Mouse (Mus musculus): ENCODE data around the gene Scgb2a2. TPM values are rescaled to one million over a fixed set of nuclear protein-coding genes. Genes with fewer than 3 reads are reported as not detected.
"Not testable (repeated sequence)": the region's sequence is repeated elsewhere in the genome, so short reads cannot be mapped to it uniquely, and the experiment has no call there.

The Scgb2a2 gene
- polyA plus RNA-seq (2015; fragmentation: Nextera tagmentation; extraction: Ambion mirVana), result not detected in 2 replicates

DNA sequence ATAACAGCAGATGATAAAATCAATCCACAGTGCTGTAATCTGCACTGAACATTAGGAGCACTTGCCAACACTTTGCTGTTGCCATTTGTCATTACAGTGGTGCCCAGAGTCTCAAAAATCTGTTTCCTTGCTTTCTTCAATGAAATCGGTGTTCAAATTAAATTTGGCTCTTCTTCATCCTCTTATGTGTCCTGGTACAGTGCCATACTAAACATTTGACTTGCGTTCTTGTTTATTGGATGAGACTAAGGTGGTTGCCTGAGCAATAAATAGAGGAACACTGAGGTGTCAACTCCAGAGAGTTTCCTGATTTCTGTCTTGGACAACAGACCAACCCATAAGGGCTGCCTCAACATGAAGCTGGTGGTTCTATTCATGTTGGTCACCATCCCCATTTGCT is at the start of gene Scgb2a2:
Gene Scgb2a2, plus strand, starts transcription at position 301 of the 400 bp plus-strand sequence.
- WGBS, result 71% methylated on average over 2 of the region's 2 CpGs
- Histone ChIP-seq H3K27ac (ENCODE audit: low read length) (no peak within 1 kb of the TSS), H3K27me3 (replicated peaks; ENCODE audit: control insufficient read depth, insufficient read depth, low read length) (no peaks in the 10 kb centered on the region), H3K4me2 (ENCODE audit: low read length) (no peak within 1 kb of the TSS), H3K36me3 (ENCODE audit: control insufficient read depth, insufficient read depth) (no peaks in the 10 kb centered on the region), H3K4me3 (replicated peaks; ENCODE audit: low read length) (no peak within 1 kb of the TSS), H3K4me1 (replicated peaks; ENCODE audit: control insufficient read depth, insufficient read depth, low read length) (no peaks in the 10 kb centered on the region), H3K9me3 (ENCODE audit: control insufficient read depth, low read length) (no peaks in the 10 kb centered on the region), H3K9ac (replicated peaks; ENCODE audit: low read depth, low read length) (no peak within 1 kb of the TSS)
- ATAC-seq, result no peak

DNA sequence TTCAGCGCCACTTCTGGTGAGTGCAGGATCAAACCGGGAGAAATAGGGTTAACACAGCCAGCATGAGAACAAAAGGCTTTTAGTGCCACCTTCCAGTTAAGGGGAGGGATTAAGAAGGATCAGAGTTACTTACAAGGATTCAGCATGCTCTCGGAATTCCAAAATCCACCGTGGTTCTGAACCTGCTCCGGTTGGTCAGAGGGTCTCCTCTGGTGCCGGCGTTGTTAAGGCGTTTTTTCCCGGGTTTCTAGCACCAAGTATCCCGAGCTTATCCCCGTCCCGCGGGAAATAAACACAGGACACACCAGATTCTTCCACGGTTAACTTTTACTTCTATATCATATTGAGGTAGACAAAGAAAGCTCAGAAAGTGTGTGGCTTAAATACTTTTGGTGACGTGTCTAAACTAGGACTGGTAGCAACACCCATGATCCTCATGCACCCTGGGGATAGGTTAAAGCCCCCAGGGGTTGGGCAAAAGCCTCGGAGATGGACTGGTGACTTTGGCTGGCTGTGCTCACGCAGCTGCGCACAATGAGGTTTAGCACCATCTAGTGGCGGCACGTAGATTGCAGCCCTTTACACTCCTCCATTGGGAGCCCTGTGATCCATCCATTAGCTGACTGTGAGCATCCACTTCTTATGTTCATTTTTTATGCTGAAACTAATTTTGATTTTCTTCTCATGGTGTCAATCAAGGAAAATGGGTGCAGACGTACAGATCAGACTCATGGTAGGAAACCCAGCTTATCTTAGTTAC is 10.6 kb upstream of the Scgb2a2 start:
- WGBS, result 12% methylated on average over 18 of the region's 21 CpGs
- H3K4me1 ChIP-seq (replicated peaks; ENCODE audit: control insufficient read depth, insufficient read depth, low read length); H3K9ac ChIP-seq (replicated peaks; ENCODE audit: low read depth, low read length); H3K9me3 ChIP-seq (ENCODE audit: control insufficient read depth, low read length); H3K27ac ChIP-seq (ENCODE audit: low read length); H3K27me3 ChIP-seq (replicated peaks; ENCODE audit: control insufficient read depth, insufficient read depth, low read length); H3K36me3 ChIP-seq (ENCODE audit: control insufficient read depth, insufficient read depth): not testable (repeated sequence)
- ATAC-seq, result peak; percentile 98
- Histone ChIP-seq H3K4me3 (replicated peaks; ENCODE audit: low read length) (peak overlapping the region; percentile 33), H3K4me2 (ENCODE audit: low read length) (peak overlapping the region; percentile 34)

DNA sequence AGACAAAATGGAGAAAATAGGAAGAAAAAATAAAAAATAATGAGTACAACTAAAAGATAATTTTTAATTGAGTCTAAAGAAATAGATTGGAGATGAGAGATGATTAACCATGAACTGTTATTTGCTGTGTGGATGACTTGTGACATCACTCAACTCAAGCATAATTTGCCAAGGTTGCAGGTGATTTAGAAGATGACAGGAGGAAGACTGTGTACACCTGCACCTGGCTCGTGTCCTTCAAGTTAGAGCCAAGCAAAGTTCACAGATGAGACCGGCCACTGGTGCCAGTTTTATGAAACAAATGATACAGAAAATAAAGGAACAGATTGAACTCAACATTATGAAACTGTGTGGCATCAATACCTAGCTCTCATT is 10.0 kb upstream of the Scgb2a2 start:
- H3K4me1 ChIP-seq (replicated peaks; ENCODE audit: control insufficient read depth, insufficient read depth, low read length), result no peaks in the 10 kb centered on the region
- peak; percentile 64 for ATAC-seq
- 64% methylated on average over 2 of the region's 2 CpGs for WGBS
- H3K4me2 ChIP-seq (ENCODE audit: low read length), result no peak overlapping the region
- H3K36me3 ChIP-seq (ENCODE audit: control insufficient read depth, insufficient read depth), result no peaks in the 10 kb centered on the region
- H3K4me3 ChIP-seq (replicated peaks; ENCODE audit: low read length), result no peak overlapping the region
- H3K27ac ChIP-seq (ENCODE audit: low read length), result no peak overlapping the region
- no peak overlapping the region for H3K9ac ChIP-seq (replicated peaks; ENCODE audit: low read depth, low read length)
- no peaks in the 10 kb centered on the region for H3K27me3 ChIP-seq (replicated peaks; ENCODE audit: control insufficient read depth, insufficient read depth, low read length)
- no peaks in the 10 kb centered on the region for H3K9me3 ChIP-seq (ENCODE audit: control insufficient read depth, low read length)

DNA sequence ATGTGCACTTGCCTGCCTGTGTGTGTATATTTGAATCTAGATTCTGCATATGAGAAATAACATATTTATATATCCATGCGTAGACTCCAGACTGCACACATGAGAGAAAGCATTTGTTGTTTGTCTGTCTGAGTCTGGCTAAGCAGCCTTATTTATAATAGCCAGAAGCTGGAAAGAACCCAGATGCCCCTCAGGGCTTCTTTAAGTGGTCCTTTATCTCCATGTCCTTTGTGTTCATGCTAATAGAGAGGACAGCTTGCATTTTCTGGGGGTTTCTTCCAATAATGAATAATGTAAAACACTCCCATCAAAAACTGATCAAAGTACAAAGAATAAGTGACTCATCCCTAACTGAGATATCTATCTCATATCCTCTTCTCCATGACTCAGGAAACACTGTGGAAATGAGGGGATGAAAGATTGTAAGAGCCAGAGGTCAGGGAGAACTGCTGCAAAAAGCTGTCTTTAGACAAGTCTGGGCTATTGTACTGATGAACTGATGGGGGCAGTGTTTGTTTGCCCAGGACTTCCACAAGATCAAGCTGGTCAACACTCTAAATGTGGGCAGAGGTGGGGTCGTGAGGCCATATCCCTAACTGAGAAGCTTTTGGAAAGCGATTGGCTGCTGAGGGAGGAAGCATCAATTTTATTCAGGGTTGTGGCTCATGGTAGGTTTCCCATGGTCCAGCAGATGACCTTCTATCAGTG is 2.2 kb downstream of the Scgb2a2 start:
- H3K27me3 ChIP-seq (replicated peaks; ENCODE audit: control insufficient read depth, insufficient read depth, low read length); H3K27ac ChIP-seq (ENCODE audit: low read length): not testable (repeated sequence)
- WGBS, result 58% methylated on average over 3 of the region's 3 CpGs

DNA sequence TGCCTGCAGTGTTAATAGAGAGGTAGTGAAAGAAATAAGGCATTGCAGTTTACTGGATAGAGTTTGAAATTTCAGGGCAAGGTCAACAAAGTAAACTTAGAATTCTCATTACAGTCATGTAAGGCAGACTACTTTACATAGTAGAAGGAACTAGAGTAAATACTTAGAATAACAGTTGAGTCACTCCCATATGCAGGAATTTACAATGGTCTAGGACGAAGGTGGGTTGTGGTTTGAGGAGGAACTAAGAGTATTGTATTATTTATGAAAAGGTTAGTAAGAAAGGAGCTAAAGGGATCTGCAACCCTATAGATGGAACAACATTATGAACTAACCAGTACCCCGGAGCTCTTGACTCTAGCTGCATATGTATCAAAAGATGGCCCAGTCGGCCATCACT is 13.5 kb downstream of the Scgb2a2 start:
- not testable (repeated sequence) for H3K4me3 ChIP-seq (replicated peaks; ENCODE audit: low read length); H3K27ac ChIP-seq (ENCODE audit: low read length); H3K4me1 ChIP-seq (replicated peaks; ENCODE audit: control insufficient read depth, insufficient read depth, low read length); H3K9ac ChIP-seq (replicated peaks; ENCODE audit: low read depth, low read length); H3K36me3 ChIP-seq (ENCODE audit: control insufficient read depth, insufficient read depth); ATAC-seq; H3K4me2 ChIP-seq (ENCODE audit: low read length); H3K27me3 ChIP-seq (replicated peaks; ENCODE audit: control insufficient read depth, insufficient read depth, low read length); H3K9me3 ChIP-seq (ENCODE audit: control insufficient read depth, low read length)
- 93% methylated on average over 2 of the region's 3 CpGs for WGBS

More for the DNA sequence above, 2.2 kb downstream of the Scgb2a2 start:
- not testable (repeated sequence) for H3K4me1 ChIP-seq (replicated peaks; ENCODE audit: control insufficient read depth, insufficient read depth, low read length); H3K4me3 ChIP-seq (replicated peaks; ENCODE audit: low read length); H3K36me3 ChIP-seq (ENCODE audit: control insufficient read depth, insufficient read depth); H3K4me2 ChIP-seq (ENCODE audit: low read length); H3K9ac ChIP-seq (replicated peaks; ENCODE audit: low read depth, low read length); H3K9me3 ChIP-seq (ENCODE audit: control insufficient read depth, low read length); ATAC-seq

DNA sequence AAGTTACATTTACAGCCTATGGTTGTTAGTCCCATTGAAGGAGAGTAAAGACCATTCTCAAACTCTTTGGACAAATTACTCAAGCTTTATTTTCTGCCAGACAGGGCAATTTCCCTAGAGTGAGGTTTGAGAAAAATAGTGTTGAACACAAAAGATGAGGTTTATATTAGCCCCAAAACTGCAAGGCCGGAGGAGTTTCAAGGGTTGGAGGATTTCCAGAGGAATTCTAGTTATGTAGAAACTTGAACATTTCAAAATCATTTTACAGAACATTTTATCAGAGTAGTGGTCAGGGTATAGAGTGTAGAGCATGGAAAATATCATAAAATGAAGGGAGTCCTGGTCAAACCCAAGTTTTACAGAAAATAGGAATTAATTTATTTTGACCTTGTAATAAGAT is 17.5 kb downstream of the Scgb2a2 start:
- no peaks in the 10 kb centered on the region for H3K9me3 ChIP-seq (ENCODE audit: control insufficient read depth, low read length)
- H3K36me3 ChIP-seq (ENCODE audit: control insufficient read depth, insufficient read depth), result no peaks in the 10 kb centered on the region
- H3K27me3 ChIP-seq (replicated peaks; ENCODE audit: control insufficient read depth, insufficient read depth, low read length), result no peaks in the 10 kb centered on the region
- ATAC-seq, result no peak
- WGBS, result 82% methylated on average over 1 of the region's 1 CpGs
- no peak overlapping the region for H3K4me3 ChIP-seq (replicated peaks; ENCODE audit: low read length)
- no peak overlapping the region for H3K4me2 ChIP-seq (ENCODE audit: low read length)
- H3K27ac ChIP-seq (ENCODE audit: low read length), result no peak overlapping the region
- H3K9ac ChIP-seq (replicated peaks; ENCODE audit: low read depth, low read length), result no peak overlapping the region
- no peaks in the 10 kb centered on the region for H3K4me1 ChIP-seq (replicated peaks; ENCODE audit: control insufficient read depth, insufficient read depth, low read length)

DNA sequence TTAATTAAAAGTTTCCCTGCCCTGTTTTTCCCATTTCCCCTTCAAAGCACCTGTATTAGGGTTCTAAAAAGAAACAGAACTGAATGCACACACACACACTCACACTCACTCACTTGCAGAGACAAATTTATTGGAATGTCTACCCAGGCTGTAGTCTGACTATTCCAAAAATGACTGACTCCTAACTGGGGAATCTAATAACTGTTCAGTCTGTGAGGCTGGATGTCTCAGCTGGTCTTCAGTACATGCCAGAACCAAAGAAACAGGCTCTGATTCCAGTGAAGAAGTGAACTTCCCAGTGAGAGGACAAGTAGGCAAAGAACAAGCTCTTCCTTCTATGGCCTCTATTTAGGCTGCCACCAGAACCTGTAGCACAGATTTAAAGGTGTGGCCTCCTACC is 18.1 kb downstream of the Scgb2a2 start:
- H3K9me3 ChIP-seq (ENCODE audit: control insufficient read depth, low read length), result no peaks in the 10 kb centered on the region

DNA sequence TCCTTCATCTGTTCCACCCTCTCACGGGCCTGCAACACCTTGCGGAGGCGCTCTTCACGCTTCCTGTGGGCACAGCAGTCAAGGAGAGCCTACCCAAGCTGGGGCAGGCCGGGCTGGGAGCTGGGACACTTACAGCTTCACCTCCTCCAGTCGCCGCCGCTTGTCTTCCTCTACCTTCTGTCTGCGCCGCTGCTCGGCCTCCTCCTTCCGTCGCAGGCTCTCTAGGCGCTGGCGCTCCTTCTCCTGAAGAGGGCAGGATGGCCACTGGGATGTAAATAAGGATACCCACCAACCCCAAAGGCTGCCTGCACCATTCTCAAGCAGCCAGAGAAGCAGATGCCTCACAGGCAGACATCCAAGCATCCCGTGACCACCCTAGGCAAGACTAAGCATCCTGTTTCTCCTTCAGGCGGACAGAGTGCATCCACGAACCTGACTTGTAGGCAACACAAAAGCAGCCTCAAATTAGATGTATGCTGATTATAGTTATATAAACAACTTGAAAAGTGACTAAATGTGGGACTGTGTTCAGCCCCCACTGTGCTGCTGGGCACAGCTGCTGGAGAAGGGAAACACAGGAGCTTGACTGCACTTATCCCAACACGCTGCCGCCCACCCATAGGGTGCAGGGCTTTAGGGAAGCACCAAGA is 30.9 kb downstream of the Scgb2a2 start:
- no peak for ATAC-seq
- no peak overlapping the region for H3K9ac ChIP-seq (replicated peaks; ENCODE audit: low read depth, low read length)
- H3K27ac ChIP-seq (ENCODE audit: low read length), result no peak overlapping the region
- no peaks in the 10 kb centered on the region for H3K4me1 ChIP-seq (replicated peaks; ENCODE audit: control insufficient read depth, insufficient read depth, low read length)
- H3K4me3 ChIP-seq (replicated peaks; ENCODE audit: low read length), result no peak overlapping the region
- 94% methylated on average over 20 of the region's 20 CpGs for WGBS
- H3K27me3 ChIP-seq (replicated peaks; ENCODE audit: control insufficient read depth, insufficient read depth, low read length), result no peaks in the 10 kb centered on the region
- no peaks in the 10 kb centered on the region for H3K9me3 ChIP-seq (ENCODE audit: control insufficient read depth, low read length)
- no peak overlapping the region for H3K4me2 ChIP-seq (ENCODE audit: low read length)
- H3K36me3 ChIP-seq (ENCODE audit: control insufficient read depth, insufficient read depth), result peaks cover 23% of the 10 kb centered on the region

More for the DNA sequence above, 18.1 kb downstream of the Scgb2a2 start:
- no peaks in the 10 kb centered on the region for H3K27me3 ChIP-seq (replicated peaks; ENCODE audit: control insufficient read depth, insufficient read depth, low read length)
- H3K36me3 ChIP-seq (ENCODE audit: control insufficient read depth, insufficient read depth), result no peaks in the 10 kb centered on the region
- H3K9ac ChIP-seq (replicated peaks; ENCODE audit: low read depth, low read length), result no peak overlapping the region
- ATAC-seq, result no peak
- H3K27ac ChIP-seq (ENCODE audit: low read length), result no peak overlapping the region
- no peak overlapping the region for H3K4me2 ChIP-seq (ENCODE audit: low read length)
- no peak overlapping the region for H3K4me3 ChIP-seq (replicated peaks; ENCODE audit: low read length)
- no peaks in the 10 kb centered on the region for H3K4me1 ChIP-seq (replicated peaks; ENCODE audit: control insufficient read depth, insufficient read depth, low read length)

DNA sequence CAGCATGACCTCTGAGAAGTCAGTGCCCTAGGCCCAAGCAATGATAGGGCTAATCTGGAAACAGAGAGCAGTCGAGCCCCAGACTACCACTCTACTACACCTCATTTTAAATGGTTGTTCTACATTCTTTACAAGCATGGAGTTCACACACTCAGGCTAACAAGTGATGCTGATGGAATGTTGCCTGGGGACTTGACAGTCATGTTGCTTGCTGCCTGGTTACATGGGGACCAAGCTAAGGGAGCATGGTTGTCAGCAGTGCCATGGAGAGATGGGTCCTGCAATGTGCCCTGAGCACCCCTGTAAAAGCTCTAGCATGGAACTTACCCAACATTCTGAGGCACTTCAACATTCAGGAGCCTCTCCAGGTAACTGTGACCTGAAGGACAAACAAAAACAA is 39.0 kb downstream of the Scgb2a2 start:
- ATAC-seq, result no peak
- H3K4me2 ChIP-seq (ENCODE audit: low read length), result no peak overlapping the region
- H3K27me3 ChIP-seq (replicated peaks; ENCODE audit: control insufficient read depth, insufficient read depth, low read length), result no peaks in the 10 kb centered on the region
- 88% methylated on average over 1 of the region's 1 CpGs for WGBS
- peaks cover 18% of the 10 kb centered on the region for H3K36me3 ChIP-seq (ENCODE audit: control insufficient read depth, insufficient read depth)
- no peak overlapping the region for H3K27ac ChIP-seq (ENCODE audit: low read length)
- no peaks in the 10 kb centered on the region for H3K9me3 ChIP-seq (ENCODE audit: control insufficient read depth, low read length)
- no peak overlapping the region for H3K9ac ChIP-seq (replicated peaks; ENCODE audit: low read depth, low read length)
- H3K4me3 ChIP-seq (replicated peaks; ENCODE audit: low read length), result no peak overlapping the region
- H3K4me1 ChIP-seq (replicated peaks; ENCODE audit: control insufficient read depth, insufficient read depth, low read length), result no peaks in the 10 kb centered on the region
